Mouse (Mus musculus) erythroblast, embryonic 14.5 days (primary cell): ENCODE measurements around the gene Kif23. TPM values are rescaled to one million over a fixed set of nuclear protein-coding genes. Genes with fewer than 3 reads are reported as not detected.

Experiments used
- H3K27me3 ChIP-seq: 2 replicates; pipeline ENCODE4 v1.6.1; 2012; ENCODE audit warnings: inconsistent platforms; ENCODE audit not compliant: control insufficient read depth
- H3K36me3 ChIP-seq: 2 replicates; pipeline ENCODE4 v1.6.1; 2012; ENCODE audit warnings: mild to moderate bottlenecking, inconsistent platforms; ENCODE audit not compliant: control insufficient read depth
- H3K4me1 ChIP-seq: 2 replicates; pipeline ENCODE4 v1.6.1; 2012; ENCODE audit warnings: inconsistent platforms; ENCODE audit not compliant: control insufficient read depth
- H3K4me3 ChIP-seq: replicated peaks from 2 replicates; pipeline ENCODE3; 2012; ENCODE audit warnings: moderate library complexity, mild to moderate bottlenecking, inconsistent platforms
- H3K9me3 ChIP-seq: 2 replicates; pipeline ENCODE4 v1.6.1; 2012; ENCODE audit warnings: low read length, inconsistent platforms, mixed read lengths; ENCODE audit not compliant: control insufficient read depth
- GATA1 ChIP-seq: IDR thresholded peaks from 2 replicates; pipeline ENCODE4 v1.6.1; 2012; ENCODE audit warnings: low read length, inconsistent platforms, mixed read lengths
- TAL1 ChIP-seq: IDR thresholded peaks from 3 replicates; pipeline ENCODE4 v1.6.1; 2012; ENCODE audit warnings: low read length, inconsistent platforms, mixed read lengths
- polyA plus RNA-seq: library from polyadenylated mRNA; stranded (reverse); fragments of >175 nt; gene quantifications from 2 replicates; pipeline ENCODE4 v1.2.3, GENCODE M21; 2012

Kif23 gene
- polyA plus RNA-seq, 1 experiment = 6.1 TPM

- no peak for TF ChIP-seq TAL1
- no peak for TF ChIP-seq GATA1
- Histone ChIP-seq H3K4me3 (no peak overlapping the region), H3K36me3 (no peaks in the 10 kb centered on the region), H3K4me1 (peaks cover 13% of the 10 kb centered on the region), H3K27me3 (peaks cover 28% of the 10 kb centered on the region), H3K9me3 (no peaks in the 10 kb centered on the region)
These were observed 44.1 kb downstream of the Kif23 start for GRCm38 (mm10) chr9:61902445-61902844.

- Histone ChIP-seq H3K36me3 (no peaks in the 10 kb centered on the region), H3K4me1 (peaks cover 4% of the 10 kb centered on the region; the same call in 1 of the 2 replicates), H3K9me3 (no peaks in the 10 kb centered on the region), H3K27me3 (peaks cover 30% of the 10 kb centered on the region), H3K4me3 (no peak overlapping the region)
- TF ChIP-seq GATA1 (no peak), TAL1 (no peak)
These were observed 45.0 kb downstream of the Kif23 start for GRCm38 (mm10) chr9:61901574-61901973.

GRCm38 (mm10) chr9:61899804-61900203, 46.8 kb downstream of the Kif23 start:
- H3K4me3 ChIP-seq = no peak overlapping the region
- H3K36me3 ChIP-seq = no peaks in the 10 kb centered on the region
- peaks cover 30% of the 10 kb centered on the region for H3K27me3 ChIP-seq
- no peaks in the 10 kb centered on the region for H3K9me3 ChIP-seq
- 0 out of 2 replicates have a peak, but pooled peaks cover under 1% of the 10 kb centered on the region for H3K4me1 ChIP-seq
- TF ChIP-seq GATA1 = no peak
- TF ChIP-seq TAL1 = no peak

- Histone ChIP-seq H3K4me3 (no peak overlapping the region), H3K36me3 (no peaks in the 10 kb centered on the region), H3K27me3 (peaks cover 30% of the 10 kb centered on the region), H3K9me3 (no peaks in the 10 kb centered on the region), H3K4me1 (no peaks in the 10 kb centered on the region)
- no peak for TF ChIP-seq TAL1
- no peak for TF ChIP-seq GATA1
These were observed 48.2 kb downstream of the Kif23 start for GRCm38 (mm10) chr9:61898401-61898800.

GRCm38 (mm10) chr9:61895014-61895413, 51.6 kb downstream of the Kif23 start:
- peaks cover 17% of the 10 kb centered on the region for H3K27me3 ChIP-seq
- no peaks in the 10 kb centered on the region for H3K36me3 ChIP-seq
- H3K4me3 ChIP-seq = no peak overlapping the region
- no peaks in the 10 kb centered on the region for H3K4me1 ChIP-seq
- TF ChIP-seq GATA1 = no peak
- no peak for TF ChIP-seq TAL1
- H3K9me3 ChIP-seq = no peaks in the 10 kb centered on the region

GRCm38 (mm10) chr9:61889855-61890254, 56.7 kb downstream of the Kif23 start:
- Histone ChIP-seq H3K4me3 (no peak overlapping the region), H3K27me3 (no peaks in the 10 kb centered on the region), H3K36me3 (no peaks in the 10 kb centered on the region), H3K9me3 (no peaks in the 10 kb centered on the region), H3K4me1 (no peaks in the 10 kb centered on the region)
- no peak for TF ChIP-seq GATA1
- no peak for TF ChIP-seq TAL1

GRCm38 (mm10) chr9:61887661-61888379, 58.8 kb downstream of the Kif23 start:
- no peak for TF ChIP-seq GATA1
- no peak for TF ChIP-seq TAL1
- no peaks in the 10 kb centered on the region for H3K27me3 ChIP-seq
- no peaks in the 10 kb centered on the region for H3K4me1 ChIP-seq

GRCm38 (mm10) chr9:61885964-61886363, 60.6 kb downstream of the Kif23 start:
- no peaks in the 10 kb centered on the region for H3K27me3 ChIP-seq

More at GRCm38 (mm10) chr9:61887661-61888379, 58.8 kb downstream of the Kif23 start:
- Histone ChIP-seq H3K4me3 (no peak overlapping the region), H3K9me3 (no peaks in the 10 kb centered on the region), H3K36me3 (no peaks in the 10 kb centered on the region)

GRCm38 (mm10) chr9:61884936-61885335, 61.6 kb downstream of the Kif23 start:
- H3K27me3 ChIP-seq = no peaks in the 10 kb centered on the region
- H3K9me3 ChIP-seq = no peaks in the 10 kb centered on the region
- no peak for TF ChIP-seq GATA1
- TF ChIP-seq TAL1 = no peak
- H3K36me3 ChIP-seq = no peaks in the 10 kb centered on the region
- no peak overlapping the region for H3K4me3 ChIP-seq
- H3K4me1 ChIP-seq = no peaks in the 10 kb centered on the region

More at GRCm38 (mm10) chr9:61885964-61886363, 60.6 kb downstream of the Kif23 start:
- H3K9me3 ChIP-seq = no peaks in the 10 kb centered on the region
- H3K36me3 ChIP-seq = no peaks in the 10 kb centered on the region
- no peaks in the 10 kb centered on the region for H3K4me1 ChIP-seq
- no peak overlapping the region for H3K4me3 ChIP-seq
- TF ChIP-seq GATA1 (no peak), TAL1 (no peak)

GRCm38 (mm10) chr9:61884375-61884774, 62.2 kb downstream of the Kif23 start:
- Histone ChIP-seq H3K27me3 (no peaks in the 10 kb centered on the region), H3K4me1 (no peaks in the 10 kb centered on the region), H3K9me3 (no peaks in the 10 kb centered on the region), H3K4me3 (no peak overlapping the region), H3K36me3 (no peaks in the 10 kb centered on the region)
- TF ChIP-seq TAL1 = no peak
